Mouse (Mus musculus): ENCODE results near the gene Efna1. TPM values are rescaled to one million over a fixed set of nuclear protein-coding genes. Genes with fewer than 3 reads are reported as not detected.

Gene Efna1
- total and polyA plus RNA-seq, 2 experiments: 22.1 to 73.1 TPM

DNA sequence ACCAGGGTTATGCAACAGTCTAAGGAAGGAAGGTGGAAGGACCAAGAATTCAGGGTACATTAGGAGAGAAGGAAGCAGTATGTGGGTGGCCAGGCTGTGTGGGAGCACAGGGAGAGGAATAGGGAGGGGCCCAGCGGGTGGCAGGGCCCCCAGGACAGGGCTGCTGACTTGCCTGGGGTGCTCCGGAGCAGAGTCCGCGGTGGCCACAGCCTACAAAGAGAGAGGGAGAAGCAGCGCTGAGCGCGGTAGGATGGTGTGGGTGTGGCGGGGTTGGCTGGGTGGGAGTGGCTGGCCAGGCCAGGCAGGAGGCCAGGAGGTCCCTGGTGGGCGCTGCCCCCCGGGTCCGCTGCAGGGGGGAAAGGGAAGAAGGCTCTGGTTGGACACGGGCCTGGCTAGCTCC is 42.4 kb downstream of the Efna1 start:
- no peaks in the 10 kb centered on the region for H3K27me3 ChIP-seq (ENCODE audit: control insufficient read depth, insufficient read depth, low read length)
- no peak overlapping the region for H3K9ac ChIP-seq (ENCODE audit: low read depth, low read length)
- no peaks in the 10 kb centered on the region for H3K36me3 ChIP-seq (ENCODE audit: control insufficient read depth, insufficient read depth, low read length)
- H3K4me1 ChIP-seq (ENCODE audit: control insufficient read depth, insufficient read depth, low read length): peaks cover 6% of the 10 kb centered on the region; the same call in 1 of the 2 replicates
- WGBS: 52% methylated on average over 12 of the region's 12 CpGs
- H3K79me2 ChIP-seq (ENCODE audit: control insufficient read depth, insufficient read depth, low read length): no peaks in the 10 kb centered on the region
- no peak for DNase-seq (ENCODE audit: extremely low read depth, low read depth, low spot score)
- peak overlapping the region; percentile 6; the same call in 1 of the 2 replicates for H3K4me3 ChIP-seq (ENCODE audit: insufficient read depth, low read depth, low read length)
- TF ChIP-seq POLR2A (IDR thresholded peaks at IDR 0.05; ENCODE audit: extremely low read depth, insufficient read depth, low read length) (no peak), CTCF (IDR thresholded peaks at IDR 0.05; ENCODE audit: low read depth, low read length) (no peak)
- H3K27ac ChIP-seq (replicated peaks; ENCODE audit: insufficient read depth, low read depth, low read length): no peak overlapping the region

DNA sequence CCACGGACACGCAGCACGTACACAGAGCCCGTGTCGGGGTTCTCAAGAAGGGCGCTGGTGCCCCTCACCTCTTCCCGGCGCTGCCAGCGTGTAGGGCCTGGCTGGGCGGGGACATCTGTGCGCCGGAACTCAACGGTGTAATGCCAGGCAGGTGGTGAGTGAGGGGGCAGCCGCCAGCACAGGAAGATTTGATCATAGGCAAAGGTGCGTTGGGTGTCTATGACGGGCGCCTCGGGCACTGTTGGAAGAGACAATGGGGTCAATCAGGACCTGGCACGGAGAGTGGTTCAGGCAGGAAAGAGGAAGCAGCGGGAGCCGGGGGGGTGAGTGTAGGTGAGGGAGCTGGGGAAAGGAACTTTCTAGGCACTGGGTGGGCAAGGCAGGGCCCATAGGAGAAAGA is 43.3 kb downstream of the Efna1 start:
- DNase-seq (ENCODE audit: extremely low read depth, low read depth, low spot score): no peak
- H3K4me3 ChIP-seq (ENCODE audit: insufficient read depth, low read depth, low read length): no peak overlapping the region
- H3K36me3 ChIP-seq (ENCODE audit: control insufficient read depth, insufficient read depth, low read length): no peaks in the 10 kb centered on the region
- TF ChIP-seq POLR2A (IDR thresholded peaks at IDR 0.05; ENCODE audit: extremely low read depth, insufficient read depth, low read length): no peak
- no peak for TF ChIP-seq CTCF (IDR thresholded peaks at IDR 0.05; ENCODE audit: low read depth, low read length)
- H3K4me1 ChIP-seq (ENCODE audit: control insufficient read depth, insufficient read depth, low read length): peaks cover 4% of the 10 kb centered on the region; the same call in 1 of the 2 replicates
- H3K27me3 ChIP-seq (ENCODE audit: control insufficient read depth, insufficient read depth, low read length): no peaks in the 10 kb centered on the region
- no peaks in the 10 kb centered on the region for H3K79me2 ChIP-seq (ENCODE audit: control insufficient read depth, insufficient read depth, low read length)
- 87% methylated on average over 21 of the region's 21 CpGs for WGBS
- H3K9ac ChIP-seq (ENCODE audit: low read depth, low read length): no peak overlapping the region
- H3K27ac ChIP-seq (replicated peaks; ENCODE audit: insufficient read depth, low read depth, low read length): no peak overlapping the region

DNA sequence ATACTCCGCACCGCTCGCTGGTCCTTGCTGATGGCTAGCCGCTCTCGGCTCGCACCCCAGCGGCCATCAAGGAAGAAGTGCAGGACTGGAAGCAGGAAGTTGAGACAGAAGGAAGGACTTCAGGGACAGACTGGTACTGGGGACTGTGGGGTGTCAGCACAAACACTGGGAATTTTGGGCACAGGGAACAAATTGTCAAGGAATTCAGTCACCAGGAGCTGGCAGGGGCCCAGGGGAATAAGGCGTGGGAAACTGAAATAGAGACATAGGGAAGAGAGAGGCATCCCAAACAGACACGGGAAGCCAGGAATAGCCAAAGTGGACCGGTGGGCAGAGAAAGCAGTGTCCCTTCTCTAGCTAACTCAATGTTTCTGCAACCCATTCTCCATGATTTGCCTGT is 44.4 kb downstream of the Efna1 start:
- 87% methylated on average over 10 of the region's 10 CpGs for WGBS
- no peak for TF ChIP-seq CTCF (IDR thresholded peaks at IDR 0.05; ENCODE audit: low read depth, low read length)
- no peak for TF ChIP-seq POLR2A (IDR thresholded peaks at IDR 0.05; ENCODE audit: extremely low read depth, insufficient read depth, low read length)
- Histone ChIP-seq H3K36me3 (ENCODE audit: control insufficient read depth, insufficient read depth, low read length) (no peaks in the 10 kb centered on the region), H3K4me1 (ENCODE audit: control insufficient read depth, insufficient read depth, low read length) (no peaks in the 10 kb centered on the region), H3K79me2 (ENCODE audit: control insufficient read depth, insufficient read depth, low read length) (no peaks in the 10 kb centered on the region), H3K27me3 (ENCODE audit: control insufficient read depth, insufficient read depth, low read length) (no peaks in the 10 kb centered on the region), H3K9ac (ENCODE audit: low read depth, low read length) (no peak overlapping the region), H3K4me3 (ENCODE audit: insufficient read depth, low read depth, low read length) (no peak overlapping the region), H3K27ac (replicated peaks; ENCODE audit: insufficient read depth, low read depth, low read length) (no peak overlapping the region)
- DNase-seq (ENCODE audit: extremely low read depth, low read depth, low spot score): no peak

DNA sequence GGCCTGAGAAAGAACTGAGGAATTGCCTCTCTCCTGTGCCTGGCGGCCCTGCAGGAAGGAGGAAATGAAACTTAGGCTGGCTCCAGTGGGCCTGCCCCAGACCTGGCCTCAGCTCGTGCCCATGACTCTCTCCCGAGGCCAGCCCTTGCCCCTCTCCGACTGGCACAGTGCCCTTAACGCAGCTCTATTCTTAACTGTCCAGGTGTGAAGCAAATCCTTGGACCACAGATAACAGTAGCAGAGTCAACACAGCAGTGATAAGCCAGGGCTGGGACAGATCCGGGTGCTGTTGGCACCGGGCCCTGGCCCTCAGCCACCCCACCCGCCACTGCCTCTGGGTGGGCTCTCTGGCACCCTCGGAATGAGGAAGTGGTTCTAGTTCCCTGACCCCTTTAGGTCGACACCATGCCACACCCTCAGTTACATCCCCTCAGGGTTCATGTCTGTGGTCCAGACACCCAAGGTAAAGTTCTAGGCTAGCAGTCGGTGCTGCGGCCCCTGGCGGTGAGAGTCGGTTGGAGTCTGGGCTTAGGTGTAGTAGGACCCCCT is 47.3 kb downstream of the Efna1 start:
- H3K36me3 ChIP-seq (ENCODE audit: control insufficient read depth, insufficient read depth, low read length): no peaks in the 10 kb centered on the region
- TF ChIP-seq CTCF (IDR thresholded peaks at IDR 0.05; ENCODE audit: low read depth, low read length) (no peak), POLR2A (IDR thresholded peaks at IDR 0.05; ENCODE audit: extremely low read depth, insufficient read depth, low read length) (no peak)
- no peak overlapping the region for H3K9ac ChIP-seq (ENCODE audit: low read depth, low read length)
- peaks cover under 1% of the 10 kb centered on the region; the same call in 1 of the 2 replicates for H3K4me1 ChIP-seq (ENCODE audit: control insufficient read depth, insufficient read depth, low read length)
- no peak overlapping the region for H3K4me3 ChIP-seq (ENCODE audit: insufficient read depth, low read depth, low read length)
- no peaks in the 10 kb centered on the region for H3K27me3 ChIP-seq (ENCODE audit: control insufficient read depth, insufficient read depth, low read length)
- WGBS: 49% methylated on average over 14 of the region's 14 CpGs
- no peaks in the 10 kb centered on the region for H3K79me2 ChIP-seq (ENCODE audit: control insufficient read depth, insufficient read depth, low read length)
- DNase-seq (ENCODE audit: extremely low read depth, low read depth, low spot score): no peak
- no peak overlapping the region for H3K27ac ChIP-seq (replicated peaks; ENCODE audit: insufficient read depth, low read depth, low read length)

DNA sequence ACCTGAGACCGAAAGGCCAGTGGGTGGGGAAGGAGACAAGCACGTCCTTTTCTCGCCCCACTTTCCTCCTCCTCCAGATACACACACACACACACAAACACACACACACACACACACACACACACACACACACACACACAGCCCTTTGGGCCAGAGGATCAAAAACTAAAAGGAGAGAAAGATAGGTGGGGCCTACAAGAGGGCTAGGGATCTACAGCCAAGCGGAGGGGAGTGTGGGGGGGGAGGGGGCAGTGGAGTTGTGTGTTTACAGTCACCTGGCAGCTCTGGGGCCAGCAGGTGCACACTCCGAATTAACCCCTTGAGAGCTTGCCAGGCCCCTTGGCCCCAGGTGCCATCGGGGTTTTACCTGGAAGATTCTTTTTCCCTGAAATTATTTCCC is 48.3 kb downstream of the Efna1 start:
- DNase-seq (ENCODE audit: extremely low read depth, low read depth, low spot score): no peak
- no peak overlapping the region for H3K4me3 ChIP-seq (ENCODE audit: insufficient read depth, low read depth, low read length)
- no peaks in the 10 kb centered on the region for H3K36me3 ChIP-seq (ENCODE audit: control insufficient read depth, insufficient read depth, low read length)
- H3K27me3 ChIP-seq (ENCODE audit: control insufficient read depth, insufficient read depth, low read length): no peaks in the 10 kb centered on the region
- H3K79me2 ChIP-seq (ENCODE audit: control insufficient read depth, insufficient read depth, low read length): no peaks in the 10 kb centered on the region
- TF ChIP-seq CTCF (IDR thresholded peaks at IDR 0.05; ENCODE audit: low read depth, low read length) (no peak), POLR2A (IDR thresholded peaks at IDR 0.05; ENCODE audit: extremely low read depth, insufficient read depth, low read length) (no peak)
- peaks cover 3% of the 10 kb centered on the region; the same call in 1 of the 2 replicates for H3K4me1 ChIP-seq (ENCODE audit: control insufficient read depth, insufficient read depth, low read length)
- no peak overlapping the region for H3K27ac ChIP-seq (replicated peaks; ENCODE audit: insufficient read depth, low read depth, low read length)
- no peak overlapping the region for H3K9ac ChIP-seq (ENCODE audit: low read depth, low read length)
- 83% methylated on average over 6 of the region's 6 CpGs for WGBS

DNA sequence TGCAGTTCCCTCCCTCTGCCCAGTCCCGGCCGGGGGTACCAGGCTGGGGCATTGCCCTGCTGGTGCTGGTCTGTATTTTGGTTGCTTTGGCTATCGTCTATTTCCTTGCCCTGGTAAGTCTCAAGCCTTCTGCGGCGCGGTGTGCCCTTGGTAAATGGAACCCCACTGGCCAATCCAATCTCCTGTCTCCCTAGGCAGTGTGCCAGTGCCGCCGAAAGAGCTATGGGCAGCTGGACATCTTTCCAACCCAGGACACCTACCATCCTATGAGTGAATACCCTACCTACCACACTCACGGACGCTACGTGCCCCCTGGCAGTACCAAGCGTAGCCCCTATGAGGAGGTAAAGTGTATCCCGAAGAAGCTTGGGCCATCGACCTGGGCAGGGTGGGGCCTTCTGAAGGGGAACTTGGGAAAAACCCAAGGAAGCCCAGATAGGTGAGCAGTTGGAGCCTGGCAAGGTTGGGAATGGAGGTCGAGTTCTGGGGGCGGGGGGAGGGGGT is 49.1 kb downstream of the Efna1 start:
- Histone ChIP-seq H3K4me3 (ENCODE audit: insufficient read depth, low read depth, low read length) (no peak overlapping the region), H3K9ac (ENCODE audit: low read depth, low read length) (no peak overlapping the region), H3K36me3 (ENCODE audit: control insufficient read depth, insufficient read depth, low read length) (no peaks in the 10 kb centered on the region), H3K27me3 (ENCODE audit: control insufficient read depth, insufficient read depth, low read length) (0 out of 2 replicates have a peak, but pooled peaks cover 2% of the 10 kb centered on the region), H3K79me2 (ENCODE audit: control insufficient read depth, insufficient read depth, low read length) (no peaks in the 10 kb centered on the region), H3K4me1 (ENCODE audit: control insufficient read depth, insufficient read depth, low read length) (peaks cover 3% of the 10 kb centered on the region; the same call in 1 of the 2 replicates), H3K27ac (replicated peaks; ENCODE audit: insufficient read depth, low read depth, low read length) (no peak overlapping the region)
- TF ChIP-seq CTCF (IDR thresholded peaks at IDR 0.05; ENCODE audit: low read depth, low read length) (no peak), POLR2A (IDR thresholded peaks at IDR 0.05; ENCODE audit: extremely low read depth, insufficient read depth, low read length) (no peak)
- no peak for DNase-seq (ENCODE audit: extremely low read depth, low read depth, low spot score)
- WGBS: 78% methylated on average over 16 of the region's 16 CpGs
